Mouse (Mus musculus) neural tube, embryonic 12.5 days (tissue): ENCODE measurements at regions not wholly inside any gene's neighbourhood (a gene's known extent, or its start where the extent isn't known, plus 50 kb on each side); places are given as distances from the start of the nearest gene placed in this dataset.

Experiments used
- ATAC-seq: fragments of 200-750 bp; cut with Nextera tagmentation; 2 replicates; pipeline ENCODE4 v1.8.0; 2017; ENCODE audit warnings: low read depth, mild to moderate bottlenecking, moderate TSS enrichment, moderate library complexity; ENCODE audit not compliant: low FRiP score
- H3K27ac ChIP-seq: fragments of 300-500 bp; sonication (generic); 2 replicates; pipeline ENCODE4 v1.5.1; 2016
- H3K27me3 ChIP-seq: fragments of 300-500 bp; sonication (generic); replicated peaks from 2 replicates; pipeline ENCODE4 v1.6.1; 2016; ENCODE audit warnings: mild to moderate bottlenecking
- H3K36me3 ChIP-seq: fragments of 300-500 bp; sonication (generic); 2 replicates; pipeline ENCODE4 v1.6.1; 2016; ENCODE audit warnings: mild to moderate bottlenecking
- H3K4me1 ChIP-seq: fragments of 300-500 bp; sonication (generic); 2 replicates; pipeline ENCODE4 v1.6.1; 2016
- H3K4me2 ChIP-seq: fragments of 300-500 bp; sonication (generic); replicated peaks from 2 replicates; pipeline ENCODE4 v1.6.1; 2016; ENCODE audit warnings: mild to moderate bottlenecking
- H3K4me3 ChIP-seq: fragments of 300-500 bp; sonication (generic); 2 replicates; pipeline ENCODE4 v1.5.1; 2016
- H3K9ac ChIP-seq: fragments of 300-500 bp; sonication (generic); 2 replicates; pipeline ENCODE4 v1.6.1; 2016; ENCODE audit warnings: mild to moderate bottlenecking
- H3K9me3 ChIP-seq: fragments of 300-500 bp; sonication (generic); 2 replicates; pipeline ENCODE4 v1.6.1; 2016; ENCODE audit warnings: mild to moderate bottlenecking
- WGBS: fragments of 180-500 bp; shearing (Covaris S2); methylation state at CpG from one replicate; pipeline ENCODE4 v1.1.7; 2016; 5-methylcytosine and 5-hydroxymethylcytosine counted together

DNA sequence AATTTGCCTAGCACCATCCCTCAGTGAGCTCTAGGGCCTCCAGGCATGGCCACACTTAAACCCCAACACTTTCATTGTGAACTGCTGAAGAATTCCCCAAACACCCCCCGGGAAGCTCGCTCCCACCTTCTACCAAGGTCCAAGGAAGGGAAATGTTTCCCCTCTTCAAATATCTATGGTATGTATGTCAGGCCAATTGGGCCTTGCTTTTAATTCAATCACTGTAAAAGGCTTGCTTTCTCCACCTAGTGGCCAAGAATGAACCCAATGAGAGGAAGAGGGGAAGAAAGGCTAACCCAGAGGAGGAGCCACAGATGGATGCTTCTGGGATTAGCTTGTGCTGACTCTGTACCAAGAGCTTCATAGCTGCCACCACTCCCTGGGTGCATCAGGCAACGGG, 336.3 kb upstream of the Tgfbr2 start:
- Histone ChIP-seq H3K9me3 (no peaks in the 10 kb centered on the region), H3K9ac (no peak overlapping the region), H3K27ac (no peak overlapping the region), H3K4me2 (no peak overlapping the region), H3K4me3 (no peak overlapping the region), H3K27me3 (no peaks in the 10 kb centered on the region), H3K4me1 (no peaks in the 10 kb centered on the region), H3K36me3 (no peaks in the 10 kb centered on the region)
- WGBS = 65% methylated on average over 3 of the region's 3 CpGs
- no peak for ATAC-seq

DNA sequence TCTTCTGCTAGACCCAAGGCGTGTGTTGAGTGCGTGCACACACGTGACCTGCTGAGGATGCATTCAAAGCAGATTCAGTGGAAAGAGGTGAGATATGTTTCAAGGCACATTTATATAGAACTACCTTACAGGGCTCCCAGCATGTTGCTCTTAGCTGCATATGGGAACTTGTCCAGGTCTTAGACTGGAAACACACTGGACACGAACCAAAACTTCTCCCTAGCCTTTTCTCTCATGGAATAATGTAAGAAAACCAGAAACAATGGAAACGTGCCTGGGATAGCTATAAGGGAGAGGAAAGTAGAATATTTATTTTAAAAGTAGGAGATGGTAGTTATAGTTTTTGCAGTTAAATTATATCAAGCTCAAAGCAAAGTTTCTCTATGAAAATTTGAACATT, 332.6 kb upstream of the Tgfbr2 start:
- no peak overlapping the region for H3K4me3 ChIP-seq

DNA sequence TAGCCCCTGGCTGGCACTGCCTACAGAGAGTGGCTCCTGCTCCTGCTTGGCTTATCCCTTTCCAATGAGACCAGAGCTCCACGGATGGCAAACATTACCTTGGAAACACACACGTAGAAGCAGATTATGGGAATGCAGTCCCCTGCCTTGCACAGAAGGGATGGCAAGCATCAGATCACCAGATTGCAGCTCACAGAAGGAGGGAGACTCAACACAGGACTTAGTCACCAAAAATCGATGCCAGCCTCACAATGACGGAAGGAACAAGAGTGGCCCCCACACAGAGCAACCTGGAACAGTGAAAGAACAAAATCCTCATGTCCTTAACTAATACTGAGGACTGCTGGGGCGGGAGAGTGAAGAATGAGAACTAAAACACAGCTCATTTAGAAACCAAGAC, 327.7 kb upstream of the Tgfbr2 start:
- no peak overlapping the region for H3K27ac ChIP-seq
- H3K4me3 ChIP-seq = no peak overlapping the region
- H3K9me3 ChIP-seq = no peaks in the 10 kb centered on the region
- no peaks in the 10 kb centered on the region for H3K27me3 ChIP-seq
- 60% methylated on average over 5 of the region's 5 CpGs for WGBS
- no peak for ATAC-seq
- no peaks in the 10 kb centered on the region for H3K4me1 ChIP-seq
- no peaks in the 10 kb centered on the region for H3K36me3 ChIP-seq
- no peak overlapping the region for H3K9ac ChIP-seq
- H3K4me2 ChIP-seq = no peak overlapping the region

More for the DNA sequence above, 332.6 kb upstream of the Tgfbr2 start:
- no peaks in the 10 kb centered on the region for H3K9me3 ChIP-seq
- no peak overlapping the region for H3K27ac ChIP-seq
- no peaks in the 10 kb centered on the region for H3K36me3 ChIP-seq
- no peaks in the 10 kb centered on the region for H3K4me1 ChIP-seq
- 85% methylated on average over 5 of the region's 5 CpGs for WGBS
- H3K4me2 ChIP-seq = no peak overlapping the region
- ATAC-seq = no peak
- no peak overlapping the region for H3K9ac ChIP-seq
- no peaks in the 10 kb centered on the region for H3K27me3 ChIP-seq

DNA sequence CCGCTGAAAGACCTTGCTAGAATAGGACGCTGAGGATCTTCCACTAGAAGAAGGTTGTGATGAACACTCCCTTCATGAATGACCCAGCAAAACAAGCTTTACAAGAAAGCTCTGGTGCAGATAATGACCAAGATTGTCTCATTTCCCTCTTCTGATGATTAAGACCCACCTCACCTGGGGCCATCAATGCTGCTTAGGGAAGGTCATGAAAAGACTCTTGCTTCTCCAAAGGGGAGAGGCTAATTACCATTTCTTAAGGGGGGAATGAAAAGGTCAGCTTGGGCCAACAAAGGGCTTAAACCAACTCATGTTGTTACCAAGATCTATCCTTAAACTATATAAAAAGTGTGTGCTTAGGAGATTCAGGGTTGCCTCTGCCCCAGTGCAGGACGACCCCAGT, 325.8 kb upstream of the Tgfbr2 start:
- no peak overlapping the region for H3K4me2 ChIP-seq
- no peak overlapping the region for H3K27ac ChIP-seq
- H3K27me3 ChIP-seq = no peaks in the 10 kb centered on the region
- no peaks in the 10 kb centered on the region for H3K36me3 ChIP-seq
- no peak overlapping the region for H3K9ac ChIP-seq
- no peaks in the 10 kb centered on the region for H3K4me1 ChIP-seq
- WGBS = 76% methylated on average over 3 of the region's 3 CpGs
- no peaks in the 10 kb centered on the region for H3K9me3 ChIP-seq
- no peak overlapping the region for H3K4me3 ChIP-seq
- ATAC-seq = no peak

DNA sequence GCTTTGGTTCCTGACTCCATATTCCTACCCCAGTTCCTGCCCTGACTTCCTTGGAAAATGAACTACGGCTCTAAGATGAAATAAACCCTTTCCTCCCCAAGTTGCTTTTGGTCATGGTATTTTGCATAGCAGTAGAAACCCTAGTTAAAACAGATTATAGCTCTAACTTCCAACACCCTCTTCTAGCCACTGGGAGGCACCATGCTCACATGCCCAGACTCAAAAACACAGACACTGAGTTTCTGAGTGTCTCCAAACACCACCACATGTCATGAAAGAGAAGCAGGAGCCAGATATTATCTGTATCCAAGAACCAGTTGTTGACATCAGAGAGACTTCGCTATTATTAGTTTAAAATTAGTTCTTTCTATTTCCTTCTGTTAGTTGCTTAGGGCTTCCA, 316.1 kb upstream of the Tgfbr2 start:
- Histone ChIP-seq H3K9me3 (peaks cover 5% of the 10 kb centered on the region; the same call in 1 of the 2 replicates), H3K4me2 (no peak overlapping the region), H3K4me1 (no peaks in the 10 kb centered on the region), H3K4me3 (no peak overlapping the region), H3K9ac (no peak overlapping the region), H3K27ac (no peak overlapping the region), H3K27me3 (no peaks in the 10 kb centered on the region), H3K36me3 (no peaks in the 10 kb centered on the region)
- 90% methylated on average over 2 of the region's 2 CpGs for WGBS
- no peak for ATAC-seq

DNA sequence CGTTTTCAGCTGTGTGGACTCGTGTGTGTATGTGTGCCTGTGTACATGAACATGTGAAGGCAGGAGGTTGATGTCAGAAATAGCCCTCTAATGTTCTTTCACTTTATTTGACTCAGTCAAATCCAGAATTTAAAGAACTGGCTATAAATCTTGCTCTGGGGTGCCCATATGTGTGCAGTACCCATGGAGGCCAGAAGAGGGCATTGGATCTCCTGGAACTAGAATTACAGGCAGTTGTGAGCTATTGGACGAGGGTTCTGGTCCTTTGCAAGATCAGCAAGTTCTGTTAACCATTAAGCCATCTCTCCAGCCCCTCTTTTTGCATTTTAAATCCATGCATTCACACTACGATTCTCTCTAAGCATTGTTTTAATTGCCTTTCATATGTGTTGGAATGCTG, 314.6 kb upstream of the Tgfbr2 start:
- 69% methylated on average over 4 of the region's 4 CpGs for WGBS

DNA sequence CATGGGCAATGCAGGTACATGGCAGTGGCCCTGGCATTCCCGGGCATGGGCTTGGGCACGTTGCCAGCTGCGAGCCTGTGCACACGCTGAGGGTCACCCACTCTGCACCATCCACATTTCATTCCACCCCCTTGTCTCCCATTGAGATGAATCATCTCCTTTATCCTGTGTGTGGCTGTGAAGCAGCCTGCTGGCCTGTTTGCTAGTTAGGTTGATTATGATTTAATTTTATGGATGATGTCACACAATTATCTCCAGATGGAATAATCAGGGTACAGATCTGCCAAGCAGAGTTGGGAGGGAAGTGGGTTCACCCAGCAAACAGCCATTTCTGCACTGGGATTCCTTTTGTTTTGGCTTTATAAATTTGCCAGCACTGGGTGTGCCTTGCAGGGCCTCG, 314.1 kb upstream of the Tgfbr2 start:
- Histone ChIP-seq H3K27ac (no peak overlapping the region), H3K4me3 (no peak overlapping the region), H3K27me3 (no peaks in the 10 kb centered on the region), H3K4me1 (no peaks in the 10 kb centered on the region), H3K9ac (no peak overlapping the region), H3K36me3 (no peaks in the 10 kb centered on the region), H3K4me2 (no peak overlapping the region), H3K9me3 (peaks cover 5% of the 10 kb centered on the region; the same call in 1 of the 2 replicates)
- WGBS = 84% methylated on average over 5 of the region's 5 CpGs
- ATAC-seq = no peak

More for the DNA sequence above, 314.6 kb upstream of the Tgfbr2 start:
- Histone ChIP-seq H3K27ac (no peak overlapping the region), H3K36me3 (no peaks in the 10 kb centered on the region), H3K4me3 (no peak overlapping the region), H3K27me3 (no peaks in the 10 kb centered on the region), H3K9me3 (peaks cover 5% of the 10 kb centered on the region; the same call in 1 of the 2 replicates), H3K9ac (no peak overlapping the region), H3K4me2 (no peak overlapping the region), H3K4me1 (no peaks in the 10 kb centered on the region)
- no peak for ATAC-seq

DNA sequence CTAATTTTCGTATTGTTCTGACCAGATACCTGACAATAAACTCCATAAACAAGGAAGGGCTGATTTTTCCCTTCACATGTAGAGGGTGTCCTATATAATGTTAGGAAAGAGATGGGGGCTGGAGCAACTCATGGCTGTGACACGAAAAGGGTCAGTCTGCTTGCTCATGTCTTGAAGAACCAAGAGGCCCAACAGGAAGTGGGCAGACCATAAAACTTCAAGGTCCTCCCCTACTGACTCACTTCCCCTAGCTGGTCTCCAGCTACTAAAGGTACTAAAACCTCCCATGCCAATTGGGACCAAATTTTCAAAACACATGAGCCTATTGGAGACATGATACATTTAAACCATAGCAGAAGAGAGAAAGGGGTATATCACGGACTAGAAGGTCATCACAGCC, 302.1 kb upstream of the Tgfbr2 start:
- Histone ChIP-seq H3K4me1 (no peaks in the 10 kb centered on the region), H3K27ac (no peak overlapping the region), H3K4me2 (no peak overlapping the region), H3K36me3 (no peaks in the 10 kb centered on the region), H3K27me3 (no peaks in the 10 kb centered on the region), H3K9me3 (no peaks in the 10 kb centered on the region; the same call in 1 of the 2 replicates), H3K4me3 (no peak overlapping the region), H3K9ac (no peak overlapping the region)
- ATAC-seq = no peak
- WGBS = 85% methylated on average over 3 of the region's 3 CpGs

DNA sequence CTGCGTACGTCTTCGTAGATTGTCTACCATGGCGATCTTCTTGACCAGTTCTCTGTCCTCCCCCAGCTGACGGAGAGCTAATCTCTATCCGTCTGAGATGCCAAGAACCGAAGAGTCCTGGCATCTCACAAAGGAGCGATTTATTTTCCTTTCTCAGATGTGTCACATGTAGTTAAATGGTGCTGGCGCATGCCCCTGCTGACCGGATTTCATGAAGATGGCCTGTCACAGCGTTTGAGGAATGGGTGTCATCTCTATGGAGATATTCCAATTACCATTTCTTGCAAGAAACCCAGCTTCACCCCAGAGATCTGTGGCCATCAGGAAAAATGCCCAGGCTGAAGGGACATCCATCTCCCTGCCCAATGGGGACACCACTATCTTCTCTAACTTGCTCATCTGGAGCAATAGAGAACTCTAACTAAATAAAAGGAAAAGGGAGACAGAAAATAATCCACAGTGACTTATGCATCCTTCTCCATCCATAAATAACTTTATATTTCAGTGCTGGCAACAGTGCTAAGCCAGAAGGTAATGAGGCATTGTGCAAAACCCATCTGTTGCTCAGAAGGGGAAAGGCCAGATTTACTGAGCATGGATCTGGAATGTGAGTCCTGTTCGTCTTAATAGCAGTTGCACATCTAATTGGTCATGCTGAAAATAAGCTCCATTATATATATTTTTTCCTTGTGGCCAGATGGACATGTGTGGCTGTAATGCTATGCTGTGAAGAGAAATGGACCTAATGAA, 300.2 kb upstream of the Tgfbr2 start:
- no peak overlapping the region for H3K4me3 ChIP-seq
- no peaks in the 10 kb centered on the region for H3K27me3 ChIP-seq
- H3K27ac ChIP-seq = no peak overlapping the region
- H3K9me3 ChIP-seq = no peaks in the 10 kb centered on the region; the same call in 1 of the 2 replicates
- no peak overlapping the region for H3K9ac ChIP-seq
- H3K4me1 ChIP-seq = no peaks in the 10 kb centered on the region
- no peak overlapping the region for H3K4me2 ChIP-seq
- H3K36me3 ChIP-seq = no peaks in the 10 kb centered on the region
- no peak for ATAC-seq
- WGBS = 78% methylated on average over 12 of the region's 12 CpGs

DNA sequence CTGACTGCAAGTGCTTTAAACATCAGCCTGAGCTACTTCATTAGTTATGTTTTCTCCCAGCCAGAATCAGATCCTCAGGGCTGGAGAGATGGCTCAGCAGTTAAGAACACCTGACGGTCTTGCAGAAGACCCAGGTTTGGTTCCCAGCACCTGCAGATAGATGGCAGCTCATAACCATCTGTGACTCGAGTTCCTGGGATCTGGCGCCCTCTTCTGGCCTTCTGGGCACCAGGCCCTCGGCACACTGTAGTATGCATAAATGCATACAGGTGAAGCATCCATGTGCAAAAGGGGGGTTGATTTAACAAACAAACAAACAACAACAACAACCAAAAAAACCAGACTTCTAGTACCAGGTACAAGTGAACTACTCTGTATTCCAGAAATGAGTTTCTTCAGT, 297.7 kb upstream of the Tgfbr2 start:
- H3K27ac ChIP-seq = no peak overlapping the region
- H3K4me3 ChIP-seq = no peak overlapping the region
- no peaks in the 10 kb centered on the region for H3K36me3 ChIP-seq
- 75% methylated on average over 4 of the region's 4 CpGs for WGBS
- no peaks in the 10 kb centered on the region for H3K27me3 ChIP-seq
- no peak overlapping the region for H3K4me2 ChIP-seq
- H3K9ac ChIP-seq = no peak overlapping the region
- H3K4me1 ChIP-seq = no peaks in the 10 kb centered on the region
- H3K9me3 ChIP-seq = no peaks in the 10 kb centered on the region; the same call in 1 of the 2 replicates
- no peak for ATAC-seq

DNA sequence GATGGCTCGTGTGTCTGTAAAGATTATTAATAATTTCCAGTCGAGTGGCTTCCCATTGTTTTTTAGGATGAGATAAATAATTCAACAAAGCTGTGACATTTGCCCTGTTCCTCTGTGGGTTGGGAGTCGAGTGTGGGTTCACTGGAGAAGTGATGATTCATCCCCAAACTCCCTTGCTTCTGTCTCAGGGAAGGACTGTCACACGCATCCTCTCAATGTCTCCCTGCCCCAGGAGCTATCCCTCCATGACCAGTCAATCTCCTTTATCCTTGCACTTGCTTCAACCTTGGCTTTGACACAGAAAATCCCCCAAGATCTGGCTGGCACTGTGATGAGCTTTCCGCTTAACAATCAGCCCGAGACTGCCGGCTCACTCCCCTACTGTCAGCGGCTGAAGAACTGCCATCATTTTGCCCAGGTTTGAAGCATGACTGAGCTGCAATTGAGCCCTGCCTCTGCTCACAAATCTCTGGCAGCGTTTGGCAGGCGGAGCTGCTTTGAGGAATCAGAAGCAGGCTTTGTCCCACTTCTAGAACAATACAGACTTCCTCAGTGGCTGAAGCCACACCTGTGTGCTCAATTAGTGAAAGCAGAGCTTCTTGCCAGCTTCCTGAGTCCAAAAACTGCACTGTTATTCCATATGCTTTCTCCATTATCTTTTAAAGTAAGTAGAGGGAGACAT, 293.6 kb upstream of the Tgfbr2 start:
- no peak overlapping the region for H3K4me3 ChIP-seq
- H3K9me3 ChIP-seq = no peaks in the 10 kb centered on the region; the same call in 1 of the 2 replicates
- no peak overlapping the region for H3K27ac ChIP-seq
- H3K4me1 ChIP-seq = no peaks in the 10 kb centered on the region
- 47% methylated on average over 10 of the region's 10 CpGs for WGBS
- no peak for ATAC-seq
- no peak overlapping the region for H3K4me2 ChIP-seq
- no peaks in the 10 kb centered on the region for H3K36me3 ChIP-seq
- H3K9ac ChIP-seq = no peak overlapping the region
- H3K27me3 ChIP-seq = no peaks in the 10 kb centered on the region

DNA sequence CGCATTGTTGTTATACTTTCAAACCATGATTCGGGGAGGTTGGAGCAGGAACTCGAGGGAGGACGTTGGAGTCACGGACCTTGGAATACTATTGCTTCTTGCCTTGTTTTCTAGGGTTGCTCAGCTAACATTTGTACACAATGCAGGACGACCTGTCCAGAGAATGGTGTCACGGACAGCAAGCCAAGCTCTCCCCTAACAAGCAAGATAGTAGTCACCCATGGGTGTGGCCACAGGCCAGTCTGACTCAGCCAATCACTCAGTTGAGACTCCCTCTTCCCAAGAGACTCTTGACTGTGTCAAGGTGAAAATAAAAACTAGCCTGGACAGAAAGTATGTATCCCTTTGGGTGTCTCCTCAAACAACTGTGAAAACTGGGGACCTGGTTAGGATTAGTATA, 291.2 kb upstream of the Tgfbr2 start:
- WGBS = 92% methylated on average over 7 of the region's 7 CpGs
- no peaks in the 10 kb centered on the region for H3K27me3 ChIP-seq
- H3K36me3 ChIP-seq = no peaks in the 10 kb centered on the region
- H3K4me2 ChIP-seq = no peak overlapping the region
- H3K9me3 ChIP-seq = no peaks in the 10 kb centered on the region
- no peak overlapping the region for H3K4me3 ChIP-seq
- ATAC-seq = no peak
- H3K27ac ChIP-seq = no peak overlapping the region
- H3K4me1 ChIP-seq = no peaks in the 10 kb centered on the region
- no peak overlapping the region for H3K9ac ChIP-seq

DNA sequence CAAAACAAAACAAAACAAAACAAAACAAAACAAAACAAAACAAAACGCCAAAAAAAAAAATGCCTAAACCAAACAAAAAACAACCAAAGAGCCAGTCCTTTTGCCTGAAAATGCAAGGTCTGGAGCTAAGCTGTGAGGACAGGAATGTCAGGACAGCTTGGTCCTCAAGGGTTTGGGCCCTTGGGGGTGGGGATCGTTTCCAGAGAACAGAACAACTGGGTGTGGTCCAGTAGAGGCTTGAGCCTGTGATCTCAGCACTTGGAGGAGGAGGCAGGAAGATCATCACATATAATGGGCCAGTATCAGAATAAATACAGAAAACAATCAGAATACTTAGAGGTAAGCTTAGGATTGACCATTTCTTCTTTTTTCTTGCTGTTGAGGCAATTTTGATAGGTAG, 289.5 kb upstream of the Tgfbr2 start:
- Histone ChIP-seq H3K4me2 (no peak overlapping the region), H3K36me3 (no peaks in the 10 kb centered on the region), H3K9me3 (no peaks in the 10 kb centered on the region), H3K4me3 (no peak overlapping the region), H3K27me3 (no peaks in the 10 kb centered on the region), H3K4me1 (no peaks in the 10 kb centered on the region), H3K9ac (no peak overlapping the region), H3K27ac (no peak overlapping the region)
- 65% methylated on average over 2 of the region's 2 CpGs for WGBS
- no peak for ATAC-seq
